Mouse (Mus musculus) heart, adult 2 months (tissue): ENCODE data around the gene Sh3pxd2b. TPM values are rescaled to one million over a fixed set of nuclear protein-coding genes. Genes with fewer than 3 reads are reported as not detected.

ENCODE experiments used
- DNase-seq, 2 experiments: peaks; one replicate each; pipeline ENCODE4 v3.0.0; 2021
- H3K27ac ChIP-seq: fragments of 200-600 bp; 2 replicates; pipeline ENCODE4 v1.8.1; 2022
- H3K27me3 ChIP-seq: fragments of 200-500 bp; 2 replicates; pipeline ENCODE4 v1.6.1; 2012; ENCODE audit warnings: mild to moderate bottlenecking, low read length, inconsistent platforms, mixed read lengths; ENCODE audit not compliant: control insufficient read depth, insufficient read depth
- H3K36me3 ChIP-seq: fragments of 200-500 bp; 2 replicates; pipeline ENCODE4 v1.6.1; 2012; ENCODE audit warnings: low read length, inconsistent platforms; ENCODE audit not compliant: control insufficient read depth, insufficient read depth
- H3K4me1 ChIP-seq: fragments of 200-500 bp; 2 replicates; pipeline ENCODE4 v1.6.1; 2011; ENCODE audit warnings: low read length; ENCODE audit not compliant: control insufficient read depth, insufficient read depth
- H3K4me3 ChIP-seq: fragments of 200-600 bp; 2 replicates; pipeline ENCODE4 v1.8.1; 2022
- H3K79me2 ChIP-seq: fragments of 200-500 bp; replicated peaks from 2 replicates; pipeline ENCODE4 v1.6.1; 2012; ENCODE audit warnings: mild to moderate bottlenecking, inconsistent platforms, low read length, moderate library complexity, mixed read lengths; ENCODE audit not compliant: control insufficient read depth, insufficient read depth
- H3K9ac ChIP-seq: fragments of 200-500 bp; 2 replicates; pipeline ENCODE4 v1.6.1; 2012; ENCODE audit warnings: low read depth, mild to moderate bottlenecking, control low read depth, inconsistent platforms, low read length, mixed read lengths
- CTCF ChIP-seq: fragments of 200-600 bp; IDR thresholded peaks from 2 replicates; pipeline ENCODE4 v1.8.1; 2022; ENCODE audit warnings: antibody characterized with exemption, mild to moderate bottlenecking, moderate library complexity
- EP300 ChIP-seq: fragments of 200-500 bp; IDR thresholded peaks from 2 replicates; pipeline ENCODE4 v1.6.1; 2011; ENCODE audit warnings: low read depth, low read length, control low read depth; ENCODE audit not compliant: insufficient read depth
- POLR2A ChIP-seq: fragments of 200-500 bp; IDR thresholded peaks from 2 replicates; pipeline ENCODE4 v1.6.1; 2011; ENCODE audit warnings: mild to moderate bottlenecking, low read depth, low read length, control low read depth; ENCODE audit not compliant: insufficient read depth
- WGBS: fragments of 180-500 bp; shearing (Covaris S2); methylation state at CpG from one replicate; pipeline ENCODE4 v1.1.7; 2018; 5-methylcytosine and 5-hydroxymethylcytosine counted together
- intact Hi-C: fragments of 180-260 bp; cut with DNase I; formaldehyde crosslinking; loops from one replicate; pipeline ENCODE4 v1.15.1; 2025
- polyA plus RNA-seq: library from polyadenylated mRNA; depleted of rRNA; stranded (reverse); fragments of >200 nt; gene quantifications from 2 replicates; pipeline ENCODE4 v1.2.3, GENCODE M21; 2012; rRNA removed
- total RNA-seq, 2 experiments: library from RNA; stranded (reverse); gene quantifications; 2 replicates each; pipeline ENCODE4 v1.2.3; 2021

Gene Sh3pxd2b
- total and polyA plus RNA-seq, 3 experiments = 3.2 to 8.5 (median 4.0) TPM

DNA sequence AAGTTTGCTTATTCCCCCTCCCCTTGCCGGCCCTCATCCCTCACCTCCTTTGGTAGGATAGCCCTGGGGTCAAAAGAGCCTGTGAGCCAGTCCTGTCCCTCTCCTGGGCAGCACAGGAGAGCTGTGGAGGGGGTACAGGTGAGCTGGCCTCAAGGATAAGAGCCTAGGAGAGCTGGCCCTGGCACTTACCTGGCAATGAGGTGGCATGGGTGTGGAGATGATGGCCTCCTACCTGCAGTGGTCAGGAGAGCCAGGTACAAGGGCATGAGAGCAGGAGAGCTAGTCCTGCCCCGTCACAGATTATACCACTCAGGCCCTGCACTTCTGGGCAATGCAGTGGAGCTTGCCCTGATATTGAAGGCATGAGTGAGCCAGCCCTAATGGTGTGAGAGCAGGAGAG lies 116.7 kb downstream of the Sh3pxd2b start:
- no peak for DNase-seq
- peaks cover 4% of the 10 kb centered on the region for H3K79me2 ChIP-seq
- TF ChIP-seq POLR2A (no peak), EP300 (no peak), CTCF (no peak)
- no peaks in the 10 kb centered on the region for H3K36me3 ChIP-seq
- no peak overlapping the region for H3K27ac ChIP-seq
- H3K27me3 ChIP-seq = no peaks in the 10 kb centered on the region
- intact Hi-C loops = no loop called here
- no peak overlapping the region for H3K4me3 ChIP-seq
- no peaks in the 10 kb centered on the region; the same call in none of the 2 replicates for H3K4me1 ChIP-seq
- no peak overlapping the region for H3K9ac ChIP-seq
- WGBS = 65% methylated on average over 2 of the region's 2 CpGs

DNA sequence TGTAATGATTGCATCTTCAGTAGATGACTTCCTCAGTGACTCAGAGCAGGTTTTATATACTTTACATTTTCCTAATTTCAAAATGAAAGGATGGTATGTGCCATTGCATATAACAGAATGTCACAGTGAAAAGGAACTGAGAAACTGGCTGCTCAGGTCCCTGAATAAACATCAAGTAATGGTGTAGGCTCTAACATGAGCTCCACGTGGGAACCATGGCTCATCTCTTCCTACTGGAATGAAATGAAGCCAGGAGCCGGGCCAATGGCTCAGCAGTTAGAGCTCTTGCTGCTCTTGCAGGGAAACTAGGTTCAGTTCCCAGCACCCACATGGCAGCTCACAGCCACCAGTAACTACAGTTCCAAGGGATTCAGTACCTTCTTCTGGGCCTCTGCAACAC lies 124.3 kb downstream of the Sh3pxd2b start:
- no peak for TF ChIP-seq EP300
- intact Hi-C loops = no loop called here
- Histone ChIP-seq H3K36me3 (no peaks in the 10 kb centered on the region), H3K27me3 (no peaks in the 10 kb centered on the region), H3K4me1 (no peaks in the 10 kb centered on the region; the same call in none of the 2 replicates), H3K4me3 (no peak overlapping the region), H3K9ac (no peak overlapping the region), H3K27ac (no peak overlapping the region), H3K79me2 (peaks cover 2% of the 10 kb centered on the region)
- WGBS = 64% methylated on average over 2 of the region's 2 CpGs
- no peak for DNase-seq

DNA sequence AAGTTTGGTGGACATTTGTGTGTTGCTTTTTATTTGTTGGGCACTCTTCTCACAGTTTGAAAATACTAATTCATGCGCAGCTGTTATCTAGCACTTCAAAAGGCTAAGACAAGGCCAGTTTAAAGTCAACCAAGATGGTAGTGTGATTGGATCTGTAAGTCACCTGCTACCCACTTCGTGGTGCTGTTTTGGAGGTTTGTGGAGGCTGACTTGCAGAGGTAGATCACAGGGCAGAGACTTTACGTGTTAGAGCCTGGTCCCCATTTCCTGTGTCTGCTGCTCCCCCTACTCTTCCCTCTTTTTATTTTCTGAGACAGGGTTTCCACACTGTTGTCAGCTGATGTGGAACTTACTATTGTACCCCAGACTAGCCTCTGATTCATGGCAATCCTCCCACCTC lies 127.1 kb downstream of the Sh3pxd2b start:
- TF ChIP-seq CTCF = no peak
- TF ChIP-seq EP300 = no peak
- TF ChIP-seq POLR2A = no peak
- Histone ChIP-seq H3K9ac (no peak overlapping the region), H3K27ac (no peak overlapping the region), H3K27me3 (no peaks in the 10 kb centered on the region), H3K79me2 (no peaks in the 10 kb centered on the region; the same call in 1 of the 2 replicates), H3K36me3 (no peaks in the 10 kb centered on the region), H3K4me1 (no peaks in the 10 kb centered on the region; the same call in 1 of the 2 replicates), H3K4me3 (no peak overlapping the region)
- intact Hi-C loops = no loop called here
- no peak for DNase-seq
- WGBS = 72% methylated on average over 3 of the region's 3 CpGs

DNA sequence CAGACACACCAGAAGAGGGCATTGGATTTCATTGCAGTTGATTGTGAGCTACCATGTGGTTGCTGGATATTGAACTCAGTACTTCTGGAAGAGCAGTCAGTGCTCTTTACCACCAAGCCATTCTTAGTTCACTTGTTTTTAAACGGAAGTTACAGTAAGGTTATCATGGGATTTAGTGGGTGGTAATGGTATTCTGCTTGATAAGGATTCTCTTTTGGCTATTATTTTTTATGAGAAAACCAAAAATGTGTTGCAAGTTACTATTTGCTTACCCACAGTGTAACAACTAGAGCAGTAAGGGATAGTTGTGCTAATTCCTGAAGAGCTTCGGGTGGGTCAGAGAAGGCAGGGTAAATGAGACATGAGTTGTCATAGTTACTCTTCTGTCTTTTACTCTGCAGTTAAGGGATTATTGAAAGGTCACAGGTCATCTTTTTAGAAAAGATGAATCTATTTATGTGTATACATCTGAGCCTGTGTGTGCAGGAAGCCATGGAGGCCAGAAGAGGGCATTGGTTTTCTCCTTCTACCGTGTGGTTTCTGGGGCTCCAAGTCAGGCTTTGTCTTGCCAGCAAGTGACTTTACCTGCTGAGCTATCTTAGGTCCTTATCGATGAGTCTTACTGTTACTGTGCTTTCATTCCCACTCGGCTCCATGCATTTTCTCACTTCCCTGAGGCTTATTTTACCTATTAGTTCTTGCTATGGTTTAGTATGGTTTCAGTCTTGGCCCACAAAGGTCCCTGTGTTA lies 128.0 kb downstream of the Sh3pxd2b start:
- Histone ChIP-seq H3K27me3 (no peaks in the 10 kb centered on the region), H3K27ac (no peak overlapping the region), H3K9ac (no peak overlapping the region), H3K4me3 (no peak overlapping the region), H3K4me1 (no peaks in the 10 kb centered on the region; the same call in 1 of the 2 replicates), H3K36me3 (no peaks in the 10 kb centered on the region), H3K79me2 (no peaks in the 10 kb centered on the region; the same call in 1 of the 2 replicates)
- WGBS = 81% methylated on average over 5 of the region's 5 CpGs
- TF ChIP-seq EP300 = no peak
- peak; percentile 24; the same call in 1 of the 2 replicates for TF ChIP-seq CTCF
- TF ChIP-seq POLR2A = no peak
- intact Hi-C loops = no loop called here
- no peak for DNase-seq

Other genes with a start within 250 kb of the Sh3pxd2b start
- not detected for gene Il9r, start 147.5 kb upstream of the Sh3pxd2b start, total RNA-seq
- gene Il9r, start 147.5 kb upstream of the Sh3pxd2b start, polyA plus RNA-seq = 0.03 and 0.37 TPM in 2 replicates
- gene Snrnp25, start 142.4 kb upstream of the Sh3pxd2b start, total RNA-seq = 10 to 100 TPM; 10.0 to 13.3 TPM
- gene Snrnp25, start 142.4 kb upstream of the Sh3pxd2b start, polyA plus RNA-seq = 11.8 and 13.8 TPM in 2 replicates
- 10 to 100 TPM; 22.8 to 23.9 TPM for gene Rhbdf1, start 125.5 kb upstream of the Sh3pxd2b start, total RNA-seq
- 70.3 and 92.8 TPM in 2 replicates for gene Rhbdf1, start 125.5 kb upstream of the Sh3pxd2b start, polyA plus RNA-seq
- gene Mpg, start 121.3 kb upstream of the Sh3pxd2b start, total RNA-seq = 1 to 10 TPM; 5.1 to 6.2 TPM
- gene Mpg, start 121.3 kb upstream of the Sh3pxd2b start, polyA plus RNA-seq = 5.2 and 6.0 TPM in 2 replicates
- 10 to 100 TPM; 27.1 to 27.2 TPM for gene Nprl3, start 80.1 kb upstream of the Sh3pxd2b start, total RNA-seq
- gene Nprl3, start 80.1 kb upstream of the Sh3pxd2b start, polyA plus RNA-seq = 59.5 and 79.9 TPM in 2 replicates
- not detected for gene Hba-x, start 71.4 kb upstream of the Sh3pxd2b start, total RNA-seq
- not detected in 2 replicates for gene Hba-x, start 71.4 kb upstream of the Sh3pxd2b start, polyA plus RNA-seq
- over 10,000 TPM in 1 of 2 experiments, 1,000 to 10,000 TPM in 1; 5,353 to 37,215 TPM for gene Hba-a1, start 64.3 kb upstream of the Sh3pxd2b start, total RNA-seq
- gene Hba-a1, start 64.3 kb upstream of the Sh3pxd2b start, polyA plus RNA-seq = 3,162 and 34,446 TPM in 2 replicates
- 1 to 10 TPM in 1 of 2 experiments, under 1 TPM in 1; 0.70 to 2.4 TPM for gene Hbq1b, start 60.9 kb upstream of the Sh3pxd2b start, total RNA-seq
- 1.5 and 3.8 TPM in 2 replicates for gene Hbq1b, start 60.9 kb upstream of the Sh3pxd2b start, polyA plus RNA-seq
- gene Hba-a2, start 51.3 kb upstream of the Sh3pxd2b start, total RNA-seq = over 10,000 TPM in 1 of 2 experiments, 1,000 to 10,000 TPM in 1; 4,976 to 34,253 TPM
- 9,938 and 81,467 TPM in 2 replicates for gene Hba-a2, start 51.3 kb upstream of the Sh3pxd2b start, polyA plus RNA-seq
- 1 to 10 TPM in 1 of 2 experiments, not detected in 1; 4.4 TPM for gene Hbq1a, start 47.8 kb upstream of the Sh3pxd2b start, total RNA-seq
- gene Hbq1a, start 47.8 kb upstream of the Sh3pxd2b start, polyA plus RNA-seq = 0.50 and 7.0 TPM in 2 replicates
- 1 to 10 TPM; 4.2 to 5.1 TPM for gene Ubtd2, start 107.5 kb downstream of the Sh3pxd2b start, total RNA-seq
- 4.5 and 6.8 TPM in 2 replicates for gene Ubtd2, start 107.5 kb downstream of the Sh3pxd2b start, polyA plus RNA-seq
- gene Efcab9, start 184.3 kb downstream of the Sh3pxd2b start, total RNA-seq = not detected
- gene Efcab9, start 184.3 kb downstream of the Sh3pxd2b start, polyA plus RNA-seq = not detected in 2 replicates
- gene Stk10, start 185.5 kb downstream of the Sh3pxd2b start, total RNA-seq = 10 to 100 TPM in 1 of 2 experiments, 1 to 10 TPM in 1; 9.2 to 10.1 TPM
- 8.4 and 9.8 TPM in 2 replicates for gene Stk10, start 185.5 kb downstream of the Sh3pxd2b start, polyA plus RNA-seq